Mouse (Mus musculus) hindbrain, embryonic 11.5 days (tissue): ENCODE results near the gene Brf1. TPM values are rescaled to one million over a fixed set of nuclear protein-coding genes. Genes with fewer than 3 reads are reported as not detected.

Experiments
- ATAC-seq: fragments of 200-750 bp; cut with Nextera tagmentation; 2 replicates; pipeline ENCODE4 v1.8.0; 2017; ENCODE audit warnings: mild to moderate bottlenecking, moderate TSS enrichment, moderate library complexity; ENCODE audit not compliant: low FRiP score
- DNase-seq: peaks from one replicate; pipeline ENCODE4 v3.0.0-alpha.2; 2015; ENCODE audit warnings: low spot score
- H3K27ac ChIP-seq: fragments of 300-500 bp; sonication (generic); 2 replicates; pipeline ENCODE4 v1.5.1; 2014; ENCODE audit warnings: mild to moderate bottlenecking, low read depth, low read length
- H3K27me3 ChIP-seq: fragments of 300-500 bp; sonication (generic); 2 replicates; pipeline ENCODE4 v1.6.1; 2014; ENCODE audit warnings: mild to moderate bottlenecking, low read length, moderate library complexity, mixed read lengths; ENCODE audit not compliant: control insufficient read depth, insufficient read depth
- H3K36me3 ChIP-seq: fragments of 300-500 bp; sonication (generic); 2 replicates; pipeline ENCODE4 v1.6.1; 2014; ENCODE audit warnings: mild to moderate bottlenecking, low read length, moderate library complexity, mixed read lengths; ENCODE audit not compliant: control insufficient read depth, insufficient read depth
- H3K4me1 ChIP-seq: fragments of 300-500 bp; sonication (generic); replicated peaks from 2 replicates; pipeline ENCODE4 v1.6.1; 2014; ENCODE audit warnings: low read length, mixed read lengths; ENCODE audit not compliant: control insufficient read depth, insufficient read depth
- H3K4me2 ChIP-seq: fragments of 300-500 bp; sonication (generic); replicated peaks from 2 replicates; pipeline ENCODE4 v1.6.1; 2014; ENCODE audit warnings: mild to moderate bottlenecking, low read depth, low read length
- H3K4me3 ChIP-seq: fragments of 300-500 bp; sonication (generic); 2 replicates; pipeline ENCODE4 v1.5.1; 2014; ENCODE audit warnings: low read depth, low read length
- H3K9ac ChIP-seq: fragments of 300-500 bp; sonication (generic); 2 replicates; pipeline ENCODE4 v1.6.1; 2014; ENCODE audit warnings: low read depth, low read length
- H3K9me3 ChIP-seq: fragments of 300-500 bp; sonication (generic); 2 replicates; pipeline ENCODE4 v1.6.1; 2016; ENCODE audit warnings: low read length; ENCODE audit not compliant: control insufficient read depth
- WGBS: fragments of 180-500 bp; shearing (Covaris S2); extraction: QIAGEN DNeasy Blood & Tissue Kit; methylation state at CpG from one replicate; pipeline ENCODE4 v1.1.7; 2014; 5-methylcytosine and 5-hydroxymethylcytosine counted together
- polyA plus RNA-seq: library from polyadenylated mRNA; unstranded; fragments of >200 nt; fragmentation: Nextera tagmentation; extraction: Ambion mirVana; gene quantifications from 2 replicates; pipeline ENCODE4 v1.2.1, GENCODE M21; 2014

The Brf1 gene
- polyA plus RNA-seq, 1 experiment from 2014 or later: 57.8 TPM

DNA sequence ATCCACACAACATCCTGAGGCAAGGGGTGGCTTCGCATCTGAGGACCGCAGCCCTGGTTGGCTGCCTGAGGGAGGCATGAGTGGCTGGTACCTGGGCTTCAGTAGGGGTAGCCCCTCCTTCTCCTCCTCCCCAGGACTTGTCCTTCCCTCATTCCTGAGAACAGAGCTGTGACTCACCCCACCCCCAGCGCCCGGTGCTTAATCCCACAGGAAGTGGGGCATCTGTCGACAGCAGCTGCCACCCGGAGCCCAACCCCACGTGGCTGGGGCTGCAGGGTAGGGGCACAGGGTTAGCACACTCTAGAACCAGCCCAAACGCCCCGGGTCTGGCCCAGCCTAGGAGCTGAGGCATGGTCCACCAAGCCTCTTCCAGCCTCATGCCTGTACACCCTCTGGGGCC lies 62.6 kb downstream of the Brf1 start:
- Histone ChIP-seq H3K4me3 (no peak overlapping the region), H3K36me3 (no peaks in the 10 kb centered on the region), H3K9me3 (no peaks in the 10 kb centered on the region), H3K9ac (no peak overlapping the region), H3K4me2 (no peak overlapping the region), H3K27me3 (no peaks in the 10 kb centered on the region), H3K27ac (no peak overlapping the region), H3K4me1 (peaks cover 5% of the 10 kb centered on the region; the same call in 1 of the 2 replicates)
- DNase-seq: no peak
- WGBS: 59% methylated on average over 9 of the region's 9 CpGs
- no peak for ATAC-seq

DNA sequence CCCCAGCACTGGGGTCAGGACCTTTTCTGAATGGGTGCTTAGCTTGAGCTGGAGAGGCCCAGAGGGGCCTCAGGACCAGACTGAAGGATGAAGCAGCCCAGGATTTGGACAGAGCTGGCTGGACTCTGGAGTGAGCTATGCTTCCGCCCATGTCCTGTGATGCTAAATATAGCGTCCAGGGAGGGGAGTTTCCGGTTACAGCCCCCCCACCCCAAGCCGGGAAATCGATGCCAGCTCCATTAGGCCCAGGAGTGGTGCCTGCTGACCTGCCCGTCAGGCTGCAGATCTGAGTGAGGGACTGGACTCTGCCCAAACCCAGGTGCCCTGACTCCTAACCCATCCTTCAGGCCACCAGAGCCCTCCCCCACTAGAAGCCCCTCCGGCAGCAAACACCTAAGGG lies 67.9 kb downstream of the Brf1 start:
- no peak overlapping the region for H3K4me2 ChIP-seq
- no peaks in the 10 kb centered on the region for H3K36me3 ChIP-seq
- 64% methylated on average over 7 of the region's 7 CpGs for WGBS
- H3K9me3 ChIP-seq: no peaks in the 10 kb centered on the region
- H3K27me3 ChIP-seq: peaks cover 25% of the 10 kb centered on the region
- H3K9ac ChIP-seq: no peak overlapping the region
- no peak for ATAC-seq
- H3K4me3 ChIP-seq: no peak overlapping the region
- peaks cover 5% of the 10 kb centered on the region for H3K4me1 ChIP-seq
- DNase-seq: no peak
- H3K27ac ChIP-seq: no peak overlapping the region

DNA sequence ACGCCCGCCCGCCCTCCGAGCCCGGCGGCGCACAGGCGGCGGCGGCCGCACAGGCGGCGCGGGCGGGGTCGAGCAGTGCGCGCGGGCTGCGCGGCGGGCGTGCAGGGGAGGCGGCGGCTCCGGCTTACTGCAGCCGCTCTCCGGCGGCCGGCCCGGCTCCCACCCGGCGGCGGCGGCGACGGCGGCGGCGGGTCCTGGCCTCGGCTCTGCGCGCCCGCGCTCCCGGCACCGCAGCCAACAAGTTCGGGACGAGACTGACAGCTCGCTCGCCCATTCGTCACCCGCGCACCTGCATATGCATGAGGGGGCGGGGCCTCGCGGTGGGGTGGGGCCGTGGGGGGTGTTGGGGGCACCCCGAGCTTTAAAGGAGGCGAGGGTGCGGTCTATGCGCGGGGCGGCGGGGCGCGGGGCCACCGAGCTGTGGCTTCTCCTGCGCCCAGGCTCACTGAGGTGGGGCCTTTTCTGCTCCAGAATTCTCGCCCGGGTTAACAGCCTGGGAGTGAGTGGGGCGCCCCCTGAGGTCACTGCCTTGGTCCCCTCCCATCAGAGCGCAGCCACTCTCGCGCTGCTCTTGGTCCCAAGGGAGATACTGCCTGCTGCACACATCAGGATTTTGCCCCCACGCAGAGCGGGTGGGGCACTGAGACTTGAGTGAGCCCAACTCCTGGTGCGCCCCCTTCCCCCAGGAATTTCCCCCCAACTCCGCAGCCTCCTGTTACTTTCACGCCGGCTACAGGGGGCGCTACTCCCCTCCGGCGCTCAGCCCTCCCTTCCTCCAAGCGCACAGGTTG lies 70.7 kb downstream of the Brf1 start, which contains the start of gene Jag2:
TSS of gene Jag2 (minus strand) at position 215 of the 791 bp plus-strand sequence.
- Histone ChIP-seq H3K27me3 (peaks cover 31% of the 10 kb centered on the region), H3K4me3 (peak within 1 kb of the TSS; percentile 60), H3K27ac (peak within 1 kb of the TSS; percentile 72), H3K9ac (peak within 1 kb of the TSS; percentile 65), H3K36me3 (no peaks in the 10 kb centered on the region), H3K4me1 (peaks cover 5% of the 10 kb centered on the region), H3K4me2 (peak within 1 kb of the TSS; percentile 95), H3K9me3 (no peaks in the 10 kb centered on the region)
- peak; percentile 72 for DNase-seq
- 1% methylated on average over 34 of the region's 85 CpGs for WGBS
- ATAC-seq: peak; percentile 51

DNA sequence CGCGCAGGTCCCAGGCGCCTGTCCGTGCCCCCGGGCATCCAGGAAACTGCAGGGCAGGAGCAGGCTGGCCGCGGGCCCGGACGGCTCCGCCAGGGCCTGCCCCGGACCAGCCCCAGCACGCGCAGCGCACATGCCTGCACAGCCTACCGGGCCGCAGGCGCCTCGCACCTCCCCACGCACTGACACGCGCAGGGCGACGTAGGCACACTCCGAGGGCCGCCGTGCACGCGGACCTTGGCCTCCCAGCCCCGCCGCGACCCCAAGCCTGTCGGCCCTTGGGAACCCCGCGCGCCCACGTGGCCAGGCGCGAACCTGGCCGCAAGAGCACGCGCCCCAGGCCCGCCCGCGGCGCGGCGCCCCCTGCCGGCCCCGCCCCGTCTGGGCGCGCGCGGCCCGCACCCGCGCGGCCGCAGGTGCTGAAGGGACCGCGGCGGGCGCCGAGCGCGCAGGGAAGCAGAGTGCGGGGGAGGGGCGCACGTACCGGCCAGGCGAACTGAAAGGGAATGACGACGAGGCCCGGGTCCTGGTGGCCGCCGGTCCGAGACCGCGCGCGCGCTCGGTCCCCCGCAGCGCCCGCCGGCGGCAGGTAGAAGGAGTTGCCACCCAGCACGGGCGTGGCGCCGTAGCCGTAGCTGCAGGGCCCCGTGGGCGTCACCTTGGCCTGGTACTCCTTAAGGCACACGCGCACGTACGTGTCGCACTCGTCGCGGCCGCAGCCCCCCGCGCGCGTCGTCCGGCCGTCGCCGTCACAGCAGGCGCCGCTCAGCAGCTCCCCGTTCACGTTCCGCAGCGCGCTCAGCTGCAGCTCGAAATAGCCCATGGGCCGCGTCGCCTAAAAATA lies 71.9 kb downstream of the Brf1 start:
- H3K4me3 ChIP-seq: peak overlapping the region; percentile 60
- peaks cover 31% of the 10 kb centered on the region for H3K27me3 ChIP-seq
- H3K36me3 ChIP-seq: no peaks in the 10 kb centered on the region
- H3K27ac ChIP-seq: peak overlapping the region; percentile 72
- ATAC-seq (peak; percentile 53), DNase-seq (peak; percentile 65)
- peaks cover 5% of the 10 kb centered on the region for H3K4me1 ChIP-seq
- H3K9ac ChIP-seq: peak overlapping the region; percentile 65
- peak overlapping the region; percentile 95 for H3K4me2 ChIP-seq
- H3K9me3 ChIP-seq: no peaks in the 10 kb centered on the region
- WGBS: 1% methylated on average over 104 of the region's 124 CpGs

DNA sequence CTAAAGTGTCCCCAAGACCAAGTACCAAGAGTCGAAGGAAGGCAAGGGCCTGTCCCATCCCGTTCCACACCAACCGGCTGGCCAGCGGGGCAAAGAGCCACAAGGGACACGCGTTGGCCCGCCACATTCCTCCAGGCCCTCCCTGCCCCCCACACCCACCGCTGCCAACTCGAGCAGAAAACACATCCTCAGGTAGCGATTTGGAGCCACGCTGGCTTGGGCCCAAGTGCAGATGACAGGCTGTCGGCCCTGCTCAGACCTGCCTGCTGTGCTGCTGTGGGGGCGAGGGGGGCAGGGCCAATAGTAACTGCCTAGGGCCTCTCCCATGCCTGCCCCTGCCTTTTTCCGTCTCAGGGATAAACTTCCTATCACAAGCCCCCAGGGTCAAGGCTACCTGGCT lies 73.2 kb downstream of the Brf1 start:
- Histone ChIP-seq H3K36me3 (no peaks in the 10 kb centered on the region), H3K4me2 (no peak overlapping the region), H3K9me3 (no peaks in the 10 kb centered on the region), H3K27ac (no peak overlapping the region), H3K27me3 (peaks cover 31% of the 10 kb centered on the region), H3K4me3 (no peak overlapping the region), H3K9ac (no peak overlapping the region), H3K4me1 (peaks cover 12% of the 10 kb centered on the region)
- DNase-seq (no peak), ATAC-seq (no peak)
- WGBS: 71% methylated on average over 14 of the region's 14 CpGs

DNA sequence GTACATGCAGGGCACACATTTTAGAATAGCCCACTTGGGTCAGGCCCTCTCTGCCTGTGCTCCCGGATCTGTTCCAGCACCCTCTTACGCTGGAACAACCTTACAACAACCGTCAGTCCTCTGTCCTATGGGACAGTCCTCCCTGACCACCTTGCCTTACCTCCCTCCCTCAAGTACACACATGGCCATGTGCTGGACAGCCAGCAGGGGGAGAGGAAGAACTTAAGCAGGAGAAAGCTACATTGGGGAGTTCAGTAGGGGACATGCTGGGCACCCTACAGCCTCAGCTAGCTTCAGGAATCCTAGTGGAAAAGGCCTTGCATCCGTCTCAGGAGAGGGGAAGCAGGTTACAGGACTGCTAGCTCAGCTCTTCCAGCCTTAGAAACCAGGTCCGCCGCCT lies 74.6 kb downstream of the Brf1 start:
- Histone ChIP-seq H3K9ac (no peak overlapping the region), H3K36me3 (no peaks in the 10 kb centered on the region), H3K4me2 (no peak overlapping the region), H3K27me3 (peaks cover 31% of the 10 kb centered on the region), H3K27ac (no peak overlapping the region), H3K9me3 (no peaks in the 10 kb centered on the region), H3K4me1 (peaks cover 13% of the 10 kb centered on the region), H3K4me3 (no peak overlapping the region)
- no peak for DNase-seq
- ATAC-seq: no peak
- 78% methylated on average over 6 of the region's 6 CpGs for WGBS

DNA sequence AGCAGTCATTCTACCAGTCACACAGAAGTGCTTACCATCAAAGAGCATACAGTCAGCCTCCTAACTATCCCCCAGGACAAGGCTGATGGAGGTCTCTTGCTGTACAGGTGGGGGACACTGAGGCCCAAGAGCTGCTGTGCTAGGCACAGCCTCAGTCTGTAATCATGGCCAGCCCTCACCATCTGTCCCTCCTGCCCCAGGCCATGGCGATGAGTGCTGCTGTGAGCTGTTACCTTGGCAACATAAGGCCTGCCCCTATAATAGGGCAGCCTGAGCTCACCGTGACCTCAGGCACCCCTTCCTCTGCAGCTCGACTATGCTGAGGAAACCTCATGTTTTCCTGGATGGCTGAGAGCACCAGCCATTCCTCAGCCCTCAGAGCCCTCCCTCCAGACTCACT lies 78.0 kb downstream of the Brf1 start:
- Histone ChIP-seq H3K27ac (no peak overlapping the region), H3K9me3 (no peaks in the 10 kb centered on the region), H3K36me3 (no peaks in the 10 kb centered on the region), H3K4me1 (peaks cover 8% of the 10 kb centered on the region; the same call in 1 of the 2 replicates), H3K27me3 (peaks cover 5% of the 10 kb centered on the region), H3K4me2 (no peak overlapping the region), H3K9ac (no peak overlapping the region), H3K4me3 (no peak overlapping the region)
- DNase-seq (peak; percentile 54), ATAC-seq (peak; percentile 74)
- WGBS: 14% methylated on average over 3 of the region's 3 CpGs

DNA sequence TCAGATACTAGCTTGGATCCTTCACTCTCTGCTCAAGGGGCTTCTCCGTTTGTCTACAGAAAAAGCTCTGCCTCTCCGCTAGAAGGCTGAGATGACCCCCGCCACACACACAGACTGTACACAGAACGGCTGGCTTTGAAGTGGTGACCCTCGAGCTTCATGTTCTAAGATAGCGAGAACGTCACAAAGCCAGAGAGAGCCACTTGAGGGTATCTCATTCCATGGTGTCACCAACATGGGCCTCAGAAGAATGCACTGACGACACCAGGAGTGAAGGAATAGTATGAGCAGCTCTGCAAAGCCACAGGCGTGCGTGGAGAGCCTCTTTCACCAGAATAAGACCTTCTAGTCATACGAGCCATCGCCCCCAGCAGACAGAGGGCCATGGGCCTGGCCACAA lies 79.0 kb downstream of the Brf1 start:
- no peak overlapping the region for H3K4me2 ChIP-seq
- H3K4me1 ChIP-seq: peaks cover 8% of the 10 kb centered on the region; the same call in 1 of the 2 replicates
- no peak for ATAC-seq
- no peak overlapping the region for H3K9ac ChIP-seq
- H3K27ac ChIP-seq: no peak overlapping the region
- no peaks in the 10 kb centered on the region for H3K27me3 ChIP-seq
- WGBS: 85% methylated on average over 12 of the region's 12 CpGs
- no peak for DNase-seq
- no peak overlapping the region for H3K4me3 ChIP-seq
- no peaks in the 10 kb centered on the region for H3K36me3 ChIP-seq
- no peaks in the 10 kb centered on the region for H3K9me3 ChIP-seq
